Mouse (Mus musculus): ENCODE results near the gene Bicra. TPM values are rescaled to one million over a fixed set of nuclear protein-coding genes. Genes with fewer than 3 reads are reported as not detected.

Bicra gene
- polyA plus RNA-seq, 1 experiment from 2014 or later = 1.9 TPM

GRCm38 (mm10) chr7:15921796-15922195 is 125.9 kb downstream of the Bicra start:
- ATAC-seq (ENCODE audit: low read depth) = peak; percentile 19
- H3K27ac ChIP-seq (ENCODE audit: low read length) = peak overlapping the region; percentile 66
- H3K9ac ChIP-seq (ENCODE audit: low read depth, low read length) = peak overlapping the region; percentile 76
- peak overlapping the region; percentile 75 for H3K4me3 ChIP-seq (ENCODE audit: low read depth, low read length)
- peaks cover 2% of the 10 kb centered on the region; the same call in 1 of the 2 replicates for H3K36me3 ChIP-seq (ENCODE audit: control insufficient read depth, insufficient read depth)
- peak overlapping the region; percentile 83 for H3K4me2 ChIP-seq (ENCODE audit: low read depth, low read length)
- H3K9me3 ChIP-seq (replicated peaks; ENCODE audit: control insufficient read depth, low read length) = no peaks in the 10 kb centered on the region
- 0% methylated on average over 10 of the region's 10 CpGs for WGBS (ENCODE audit: insufficient replicate concordance)
- peaks cover 30% of the 10 kb centered on the region for H3K4me1 ChIP-seq (ENCODE audit: control insufficient read depth, low read depth, low read length)
- no peaks in the 10 kb centered on the region for H3K27me3 ChIP-seq (ENCODE audit: control insufficient read depth, insufficient read depth, low read depth, low read length)

Other genes starting within 250 kb of the Bicra start
- gene Obox6, start 208.2 kb downstream of the Bicra start, polyA plus RNA-seq (2015; fragmentation: Nextera tagmentation; extraction: Ambion mirVana) = not detected in 2 replicates
- not detected in 2 replicates for gene Crx, start 168.0 kb downstream of the Bicra start, polyA plus RNA-seq (2015; fragmentation: Nextera tagmentation; extraction: Ambion mirVana)
- gene Crxos, start 165.3 kb downstream of the Bicra start, polyA plus RNA-seq (2015; fragmentation: Nextera tagmentation; extraction: Ambion mirVana) = not detected in 2 replicates
- 235 and 256 TPM in 2 replicates for gene Selenow, start 125.5 kb downstream of the Bicra start, polyA plus RNA-seq (2015; fragmentation: Nextera tagmentation; extraction: Ambion mirVana)
- 71.8 and 79.1 TPM in 2 replicates for gene Nop53, start 101.8 kb downstream of the Bicra start, polyA plus RNA-seq (2015; fragmentation: Nextera tagmentation; extraction: Ambion mirVana)
- 4.7 and 5.6 TPM in 2 replicates for gene Ehd2, start 80.4 kb downstream of the Bicra start, polyA plus RNA-seq (2015; fragmentation: Nextera tagmentation; extraction: Ambion mirVana)
- gene Zfp541, start 13.9 kb upstream of the Bicra start, polyA plus RNA-seq (2015; fragmentation: Nextera tagmentation; extraction: Ambion mirVana) = not detected in 2 replicates
- 162 and 163 TPM in 2 replicates for gene Napa, start 50.5 kb upstream of the Bicra start, polyA plus RNA-seq (2015; fragmentation: Nextera tagmentation; extraction: Ambion mirVana)
- gene Kptn, start 72.0 kb upstream of the Bicra start, polyA plus RNA-seq (2015; fragmentation: Nextera tagmentation; extraction: Ambion mirVana) = 7.3 and 7.8 TPM in 2 replicates
- gene Slc8a2, start 81.9 kb upstream of the Bicra start, polyA plus RNA-seq (2015; fragmentation: Nextera tagmentation; extraction: Ambion mirVana) = 0.02 TPM in 1 of 2 replicates, not detected in the other
- gene Meis3, start 127.2 kb upstream of the Bicra start, polyA plus RNA-seq (2015; fragmentation: Nextera tagmentation; extraction: Ambion mirVana) = 1.1 and 1.6 TPM in 2 replicates
- 4.9 and 6.7 TPM in 2 replicates for gene Dhx34, start 174.1 kb upstream of the Bicra start, polyA plus RNA-seq (2015; fragmentation: Nextera tagmentation; extraction: Ambion mirVana)
- 0.98 and 1.0 TPM in 2 replicates for gene C5ar2, start 196.2 kb upstream of the Bicra start, polyA plus RNA-seq (2015; fragmentation: Nextera tagmentation; extraction: Ambion mirVana)
- gene C5ar1, start 211.6 kb upstream of the Bicra start, polyA plus RNA-seq (2015; fragmentation: Nextera tagmentation; extraction: Ambion mirVana) = 4.0 and 4.6 TPM in 2 replicates
- gene Inafm1, start 225.7 kb upstream of the Bicra start, polyA plus RNA-seq (2015; fragmentation: Nextera tagmentation; extraction: Ambion mirVana) = 3.5 and 4.4 TPM in 2 replicates
- 9.0 and 10.9 TPM in 2 replicates for gene Ccdc9, start 238.9 kb upstream of the Bicra start, polyA plus RNA-seq (2015; fragmentation: Nextera tagmentation; extraction: Ambion mirVana)

All from liver, embryonic 16.5 days (tissue).